Mouse (Mus musculus) forelimb bud, embryonic 11.5 days (tissue): ENCODE measurements at regions not wholly inside any gene's neighbourhood (a gene's known extent, or its start where the extent isn't known, plus 50 kb on each side); places are given as distances from the start of the nearest gene placed in this dataset.
A peak's percentile ranks its signal among the peaks of the same experiment; 100 is the strongest.

ENCODE experiments used
- DNase-seq: peaks from one replicate; pipeline ENCODE4 v3.0.0-alpha.2; 2012; ENCODE audit warnings: low read depth, low spot score

GRCm38 (mm10) chr15:36919209-36919608 lies 88.4 kb downstream of the Zfp706 start:
- DNase-seq, result no peak

GRCm38 (mm10) chr15:36916998-36917397 lies 90.6 kb downstream of the Zfp706 start:
- no peak for DNase-seq

- DNase-seq, result no peak
Measured at GRCm38 (mm10) chr15:36914239-36915100, 93.1 kb downstream of the Zfp706 start.

GRCm38 (mm10) chr15:36913308-36913707 lies 94.3 kb downstream of the Zfp706 start:
- peak; percentile 33 for DNase-seq

GRCm38 (mm10) chr15:36910272-36910671 lies 97.3 kb downstream of the Zfp706 start:
- no peak for DNase-seq

- no peak for DNase-seq
Measured at GRCm38 (mm10) chr15:36909494-36909893, 98.1 kb downstream of the Zfp706 start.

GRCm38 (mm10) chr15:36906789-36907188 lies 100.8 kb downstream of the Zfp706 start:
- no peak for DNase-seq

- no peak for DNase-seq
Measured at GRCm38 (mm10) chr15:36906052-36906451, 101.5 kb downstream of the Zfp706 start.

GRCm38 (mm10) chr15:36903922-36904321 lies 103.7 kb downstream of the Zfp706 start:
- no peak for DNase-seq

GRCm38 (mm10) chr15:36903309-36903708 lies 104.3 kb downstream of the Zfp706 start:
- DNase-seq, result no peak

GRCm38 (mm10) chr15:36901830-36902285 lies 105.7 kb downstream of the Zfp706 start:
- DNase-seq, result peak; percentile 72

- no peak for DNase-seq
Measured at GRCm38 (mm10) chr15:36901350-36901749, 106.2 kb downstream of the Zfp706 start.

- DNase-seq, result no peak
Measured at GRCm38 (mm10) chr15:36900940-36901339, 106.6 kb downstream of the Zfp706 start.

- no peak for DNase-seq
Measured at GRCm38 (mm10) chr15:36899882-36900281, 107.7 kb downstream of the Zfp706 start.

- DNase-seq, result no peak
Measured at GRCm38 (mm10) chr15:36898857-36899523, 108.6 kb downstream of the Zfp706 start.

GRCm38 (mm10) chr15:36898326-36898725 lies 109.2 kb downstream of the Zfp706 start:
- no peak for DNase-seq

GRCm38 (mm10) chr15:36896265-36896664 lies 111.3 kb downstream of the Zfp706 start:
- DNase-seq, result no peak

GRCm38 (mm10) chr15:36895031-36895430 lies 112.5 kb downstream of the Zfp706 start:
- no peak for DNase-seq

- DNase-seq, result no peak
Measured at GRCm38 (mm10) chr15:36893407-36893969, 114.1 kb downstream of the Zfp706 start.

GRCm38 (mm10) chr15:36892576-36893205 lies 114.9 kb downstream of the Zfp706 start:
- no peak for DNase-seq

GRCm38 (mm10) chr15:36891851-36892250 lies 115.7 kb downstream of the Zfp706 start:
- DNase-seq, result no peak

- no peak for DNase-seq
Measured at GRCm38 (mm10) chr15:36891296-36891695, 116.3 kb downstream of the Zfp706 start.
